In the genomic region with DNA sequence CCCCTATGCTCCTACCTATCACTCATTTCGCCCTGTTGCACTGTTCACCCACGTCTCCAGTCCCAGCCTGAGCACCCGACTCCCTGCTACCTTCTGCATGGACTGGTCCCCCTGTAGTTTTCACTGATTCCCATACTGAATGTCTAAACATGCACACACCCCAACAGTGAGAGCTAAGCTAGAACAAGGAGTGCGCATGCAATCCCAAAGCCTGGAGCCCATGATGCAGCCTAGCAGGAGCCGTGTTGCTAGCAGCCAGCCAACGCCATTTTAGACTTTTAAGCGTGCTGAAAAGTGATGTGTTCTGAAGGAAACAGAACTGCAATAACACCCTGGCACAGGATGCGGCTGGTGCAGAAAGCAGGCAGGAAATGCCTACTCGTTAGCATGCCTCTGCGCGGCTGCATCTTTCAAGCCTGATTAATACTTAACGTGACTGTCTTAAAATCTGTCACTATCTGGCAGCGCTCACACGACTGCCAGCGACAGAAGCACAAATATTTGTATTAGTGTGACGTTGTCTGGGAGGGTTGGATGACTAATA, we compare ENCODE assay signal across 8 mouse cellular contexts.
DNase-seq lines count a peak whose midpoint lies in the region; ATAC-seq lines count a peak whose summit lies in the region.

No protein-coding gene starts in this region.

- WGBS in forebrain, embryonic 16.5 days = 19% methylated on average over 16 of the region's 16 CpGs

- no peaks in the 10 kb centered on the region for H3K9me3 ChIP-seq in forebrain, embryonic 16.5 days (ENCODE audit: control insufficient read depth, low read length)
- peaks cover 6% of the 10 kb centered on the region for H3K9me3 ChIP-seq in megakaryocyte, embryonic 14.5 days

- peak overlapping the region; percentile 47 for H3K4me2 ChIP-seq in forebrain, embryonic 16.5 days (ENCODE audit: low read length)

- H3K27me3 ChIP-seq in forebrain, embryonic 16.5 days (replicated peaks; ENCODE audit: control insufficient read depth, insufficient read depth, low read length) = no peaks in the 10 kb centered on the region
- peaks cover 6% of the 10 kb centered on the region for H3K27me3 ChIP-seq in megakaryocyte, embryonic 14.5 days (replicated peaks)

- H3K4me1 ChIP-seq in forebrain, embryonic 16.5 days (replicated peaks; ENCODE audit: control insufficient read depth, insufficient read depth, low read length) = peaks cover 5% of the 10 kb centered on the region
- H3K4me1 ChIP-seq in megakaryocyte, embryonic 14.5 days = peaks cover 7% of the 10 kb centered on the region

- no peak overlapping the region for H3K9ac ChIP-seq in forebrain, embryonic 16.5 days (replicated peaks; ENCODE audit: low read depth, low read length)

- intact Hi-C loops in left cerebral cortex, postnatal 14 days (cut with DNase I) = no loop called here

- peak overlapping the region; percentile 17 for H3K4me3 ChIP-seq in forebrain, embryonic 16.5 days (replicated peaks; ENCODE audit: low read length)
- peak overlapping the region; percentile 78 for H3K4me3 ChIP-seq in megakaryocyte, embryonic 14.5 days (replicated peaks)

- peak; percentile 96 for ATAC-seq in forebrain, embryonic 16.5 days

- H3K27ac ChIP-seq in forebrain, embryonic 16.5 days (ENCODE audit: low read length) = 0 out of 2 replicates have a peak overlapping the region, but pooled peaks have one; percentile 16

- DNase-seq in urinary bladder, adult 18-20 months (ENCODE audit: low spot score in 2 of 2) = peak; percentile 19 to 27
- no peak for DNase-seq in urinary bladder, adult 2 months (ENCODE audit: low spot score)
- peak; percentile 6 for DNase-seq in kidney, adult 11 months
- DNase-seq in left cerebral cortex, postnatal 14 days (ENCODE audit: low spot score in 2 of 2) = peak; percentile 40 to 47
- DNase-seq in right cerebral cortex, postnatal 4 days = peak; percentile 33
- DNase-seq in ovary, postnatal 36 days (ENCODE audit: low spot score) = no peak

- H3K36me3 ChIP-seq in forebrain, embryonic 16.5 days (ENCODE audit: control insufficient read depth, insufficient read depth) = no peaks in the 10 kb centered on the region
- H3K36me3 ChIP-seq in megakaryocyte, embryonic 14.5 days (replicated peaks; ENCODE audit: low read length) = no peaks in the 10 kb centered on the region

Comparison
In these comparisons a context has a peak if more than half of its experiments do, and no peak if none do; other contexts are left out.
1. DNase-seq: peak in urinary bladder, adult 18-20 months (2 of 2), kidney, adult 11 months (single experiment), left cerebral cortex, postnatal 14 days (2 of 2) and right cerebral cortex, postnatal 4 days (single experiment); none in urinary bladder, adult 2 months (single experiment) and ovary, postnatal 36 days (single experiment).